Mouse (Mus musculus): ENCODE data around the gene Ppp1r27.

DNA sequence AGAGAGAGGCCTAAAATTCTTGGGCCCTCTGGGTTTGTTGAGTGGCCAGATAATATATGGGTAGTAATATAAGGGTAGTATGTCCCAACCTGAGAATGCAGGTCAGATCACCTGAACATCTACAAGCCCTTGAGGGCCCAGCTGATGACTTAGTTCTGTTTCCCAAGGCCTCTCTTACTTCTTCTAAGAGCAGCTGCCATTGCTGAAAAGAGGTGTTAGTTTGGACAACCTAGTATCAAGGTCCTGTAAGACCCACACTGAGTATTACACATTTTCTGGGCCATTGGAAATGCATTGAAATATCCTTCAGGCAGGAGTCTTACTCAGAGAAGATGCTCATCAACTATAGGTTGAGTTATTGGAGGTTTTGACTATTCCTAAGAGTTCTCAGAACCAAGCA is 25.0 kb upstream of the Ppp1r27 start:
- TF ChIP-seq CTCF (IDR thresholded peaks at IDR 0.05), result no peak
- no peak for TF ChIP-seq POLR2A (IDR thresholded peaks at IDR 0.05; ENCODE audit: insufficient read depth, low read depth, low read length)
- no peak for TF ChIP-seq EP300 (IDR thresholded peaks at IDR 0.05; ENCODE audit: insufficient read depth, low read depth, low read length)

Measured in heart, adult 2 months (tissue).